Mouse (Mus musculus): ENCODE results near the gene Vmn1r48. TPM values are rescaled to one million over a fixed set of nuclear protein-coding genes. Genes with fewer than 3 reads are reported as not detected.
"Not testable (repeated sequence)": the region's sequence is repeated elsewhere in the genome, so short reads cannot be mapped to it uniquely, and the experiment has no call there.

Vmn1r48 gene
- not detected in 2 replicates for total RNA-seq (2014; rRNA removed)
- polyA plus RNA-seq (2015; fragmentation: Nextera tagmentation; extraction: Ambion mirVana), result not detected in 2 replicates

DNA sequence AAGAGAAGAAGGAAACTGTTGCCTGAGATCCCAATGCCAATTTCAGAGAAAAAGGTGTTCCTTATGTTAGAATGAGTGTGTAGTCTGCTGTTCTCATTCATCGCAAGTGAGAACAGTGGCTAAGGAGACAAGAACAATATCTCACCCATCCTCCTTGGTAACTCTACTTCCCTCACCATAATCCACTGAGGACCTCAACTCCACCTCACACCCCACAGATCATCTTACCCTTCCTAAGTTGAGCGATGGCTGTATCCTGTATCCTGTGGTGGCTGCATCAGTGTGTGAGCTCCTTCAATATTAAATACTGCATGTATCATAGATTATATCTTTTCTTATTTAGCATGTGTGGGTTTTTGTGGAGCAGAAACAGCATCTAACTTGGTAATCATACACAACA, at the start of gene Vmn1r48:
TSS of gene Vmn1r48 (minus strand) at position 101 of the 400 bp plus-strand sequence.
- H3K4me3 ChIP-seq (ENCODE audit: low read depth, low read length); ATAC-seq (ENCODE audit: low FRiP score); H3K27ac ChIP-seq (ENCODE audit: low read depth, low read length); H3K4me1 ChIP-seq (ENCODE audit: insufficient read depth, low read length); H3K27me3 ChIP-seq (ENCODE audit: insufficient read depth, low read length); H3K4me2 ChIP-seq (ENCODE audit: low read depth, low read length, poor library complexity, severe bottlenecking); H3K9ac ChIP-seq (replicated peaks; ENCODE audit: low read length, poor library complexity, severe bottlenecking); DNase-seq (ENCODE audit: low spot score); H3K9me3 ChIP-seq (ENCODE audit: low read length); H3K36me3 ChIP-seq (ENCODE audit: insufficient read depth, low read length): not testable (repeated sequence)
- WGBS, result no CpG with 5 or more reads among the region's 2 CpGs

GRCm38 (mm10) chr6:90078406-90078805, 41.8 kb upstream of the Vmn1r48 start, which contains the start of gene Vmn1r49:
TSS of gene Vmn1r49 (minus strand) at chr6:90078506.
- Histone ChIP-seq H3K27ac (ENCODE audit: low read depth, low read length) (no peak within 1 kb of the TSS), H3K4me2 (ENCODE audit: low read depth, low read length, poor library complexity, severe bottlenecking) (no peak within 1 kb of the TSS), H3K36me3 (ENCODE audit: insufficient read depth, low read length) (no peaks in the 10 kb centered on the region), H3K9me3 (ENCODE audit: low read length) (no peaks in the 10 kb centered on the region; the same call in 1 of the 2 replicates), H3K4me1 (ENCODE audit: insufficient read depth, low read length) (no peaks in the 10 kb centered on the region), H3K27me3 (ENCODE audit: insufficient read depth, low read length) (no peaks in the 10 kb centered on the region), H3K4me3 (ENCODE audit: low read depth, low read length) (no peak within 1 kb of the TSS), H3K9ac (replicated peaks; ENCODE audit: low read length, poor library complexity, severe bottlenecking) (no peak within 1 kb of the TSS)
- ATAC-seq (ENCODE audit: low FRiP score) (no peak), DNase-seq (ENCODE audit: low spot score) (no peak)
- no peak for TF ChIP-seq CTCF (IDR thresholded peaks at IDR 0.05)
- WGBS, result 84% methylated on average over 4 of the region's 4 CpGs

GRCm38 (mm10) chr6:90015847-90016246, 20.8 kb downstream of the Vmn1r48 start, which contains the start of gene Vmn1r47:
TSS of gene Vmn1r47 (plus strand) at chr6:90016147.
- H3K27ac ChIP-seq (ENCODE audit: low read depth, low read length); H3K4me2 ChIP-seq (ENCODE audit: low read depth, low read length, poor library complexity, severe bottlenecking); H3K27me3 ChIP-seq (ENCODE audit: insufficient read depth, low read length); DNase-seq (ENCODE audit: low spot score); ATAC-seq (ENCODE audit: low FRiP score); H3K4me1 ChIP-seq (ENCODE audit: insufficient read depth, low read length); H3K36me3 ChIP-seq (ENCODE audit: insufficient read depth, low read length); H3K9ac ChIP-seq (replicated peaks; ENCODE audit: low read length, poor library complexity, severe bottlenecking); H3K4me3 ChIP-seq (ENCODE audit: low read depth, low read length); H3K9me3 ChIP-seq (ENCODE audit: low read length): not testable (repeated sequence)
- 96% methylated on average over 1 of the region's 1 CpGs for WGBS

GRCm38 (mm10) chr6:89985989-89986388, 50.7 kb downstream of the Vmn1r48 start:
- Histone ChIP-seq H3K9me3 (ENCODE audit: low read length) (peaks cover under 1% of the 10 kb centered on the region; the same call in 1 of the 2 replicates), H3K4me1 (ENCODE audit: insufficient read depth, low read length) (no peaks in the 10 kb centered on the region), H3K9ac (replicated peaks; ENCODE audit: low read length, poor library complexity, severe bottlenecking) (no peak overlapping the region), H3K4me3 (ENCODE audit: low read depth, low read length) (no peak overlapping the region), H3K27me3 (ENCODE audit: insufficient read depth, low read length) (no peaks in the 10 kb centered on the region), H3K4me2 (ENCODE audit: low read depth, low read length, poor library complexity, severe bottlenecking) (no peak overlapping the region), H3K36me3 (ENCODE audit: insufficient read depth, low read length) (no peaks in the 10 kb centered on the region), H3K27ac (ENCODE audit: low read depth, low read length) (no peak overlapping the region)
- no peak for ATAC-seq (ENCODE audit: low FRiP score)
- DNase-seq (ENCODE audit: low spot score), result no peak
- 7% methylated on average over 1 of the region's 1 CpGs for WGBS
- TF ChIP-seq CTCF (IDR thresholded peaks at IDR 0.05), result no peak

Other genes with a start within 250 kb of the Vmn1r48 start
- gene Vmn1r42, start 160.4 kb downstream of the Vmn1r48 start, total RNA-seq (2014; rRNA removed), result not detected in 2 replicates
- gene Vmn1r42, start 160.4 kb downstream of the Vmn1r48 start, polyA plus RNA-seq (2015; fragmentation: Nextera tagmentation; extraction: Ambion mirVana), result not detected in 2 replicates
- 0.05 TPM in 1 of 2 replicates, not detected in the other for gene Vmn1r43, start 160.4 kb downstream of the Vmn1r48 start, total RNA-seq (2014; rRNA removed)
- gene Vmn1r43, start 160.4 kb downstream of the Vmn1r48 start, polyA plus RNA-seq (2015; fragmentation: Nextera tagmentation; extraction: Ambion mirVana), result not detected in 2 replicates
- not detected in 2 replicates for gene Vmn1r44, start 153.2 kb downstream of the Vmn1r48 start, total RNA-seq (2014; rRNA removed)
- gene Vmn1r44, start 153.2 kb downstream of the Vmn1r48 start, polyA plus RNA-seq (2015; fragmentation: Nextera tagmentation; extraction: Ambion mirVana), result not detected in 2 replicates
- gene Vmn1r45, start 96.2 kb downstream of the Vmn1r48 start, total RNA-seq (2014; rRNA removed), result not detected in 2 replicates
- gene Vmn1r45, start 96.2 kb downstream of the Vmn1r48 start, polyA plus RNA-seq (2015; fragmentation: Nextera tagmentation; extraction: Ambion mirVana), result 0.05 TPM in 1 of 2 replicates, not detected in the other
- not detected in 2 replicates for gene Vmn1r46, start 67.5 kb downstream of the Vmn1r48 start, total RNA-seq (2014; rRNA removed)
- not detected in 2 replicates for gene Vmn1r46, start 67.5 kb downstream of the Vmn1r48 start, polyA plus RNA-seq (2015; fragmentation: Nextera tagmentation; extraction: Ambion mirVana)
- not detected in 2 replicates for gene Vmn1r47, start 20.7 kb downstream of the Vmn1r48 start, total RNA-seq (2014; rRNA removed)
- gene Vmn1r47, start 20.7 kb downstream of the Vmn1r48 start, polyA plus RNA-seq (2015; fragmentation: Nextera tagmentation; extraction: Ambion mirVana), result not detected in 2 replicates
- not detected in 2 replicates for gene Vmn1r49, start 41.7 kb upstream of the Vmn1r48 start, total RNA-seq (2014; rRNA removed)
- not detected in 2 replicates for gene Vmn1r49, start 41.7 kb upstream of the Vmn1r48 start, polyA plus RNA-seq (2015; fragmentation: Nextera tagmentation; extraction: Ambion mirVana)
- not detected in 2 replicates for gene Vmn1r50, start 64.6 kb upstream of the Vmn1r48 start, total RNA-seq (2014; rRNA removed)
- gene Vmn1r50, start 64.6 kb upstream of the Vmn1r48 start, polyA plus RNA-seq (2015; fragmentation: Nextera tagmentation; extraction: Ambion mirVana), result not detected in 2 replicates
- gene Vmn1r51, start 85.8 kb upstream of the Vmn1r48 start, total RNA-seq (2014; rRNA removed), result not detected in 2 replicates
- gene Vmn1r51, start 85.8 kb upstream of the Vmn1r48 start, polyA plus RNA-seq (2015; fragmentation: Nextera tagmentation; extraction: Ambion mirVana), result 0.10 TPM in 1 of 2 replicates, not detected in the other
- gene Vmn1r52, start 138.0 kb upstream of the Vmn1r48 start, total RNA-seq (2014; rRNA removed), result not detected in 2 replicates
- not detected in 2 replicates for gene Vmn1r52, start 138.0 kb upstream of the Vmn1r48 start, polyA plus RNA-seq (2015; fragmentation: Nextera tagmentation; extraction: Ambion mirVana)
- gene V1ra8, start 166.0 kb upstream of the Vmn1r48 start, total RNA-seq (2014; rRNA removed), result not detected in 2 replicates
- not detected in 2 replicates for gene V1ra8, start 166.0 kb upstream of the Vmn1r48 start, polyA plus RNA-seq (2015; fragmentation: Nextera tagmentation; extraction: Ambion mirVana)
- gene Vmn1r53, start 187.6 kb upstream of the Vmn1r48 start, total RNA-seq (2014; rRNA removed), result not detected in 2 replicates
- not detected in 2 replicates for gene Vmn1r53, start 187.6 kb upstream of the Vmn1r48 start, polyA plus RNA-seq (2015; fragmentation: Nextera tagmentation; extraction: Ambion mirVana)
- gene Vmn1r54, start 209.5 kb upstream of the Vmn1r48 start, total RNA-seq (2014; rRNA removed), result not detected in 2 replicates
- not detected in 2 replicates for gene Vmn1r54, start 209.5 kb upstream of the Vmn1r48 start, polyA plus RNA-seq (2015; fragmentation: Nextera tagmentation; extraction: Ambion mirVana)